Mouse (Mus musculus) gastrocnemius, adult 8-10 months (tissue): Measurements from ENCODE around the gene Arfgef2. TPM values are rescaled to one million over a fixed set of nuclear protein-coding genes. Genes with fewer than 3 reads are reported as not detected.
A peak's percentile ranks its signal among the peaks of the same experiment; 100 is the strongest.

ENCODE experiments used
- DNase-seq, 2 experiments: peaks; one replicate each; pipeline ENCODE4 v3.0.0; 2022; ENCODE audit warnings: low spot score in 2 of 2
- total RNA-seq, 4 experiments: library from RNA; stranded (reverse); gene quantifications; 2 replicates each; pipeline ENCODE4 v1.2.4; 2022

The Arfgef2 gene
- total RNA-seq, 4 experiments from 2014 or later = 24.6 to 34.7 (median 25.8) TPM

- DNase-seq = no peak
Observed at GRCm38 (mm10) chr2:166903719-166904282, 98.4 kb downstream of the Arfgef2 start.

DNA sequence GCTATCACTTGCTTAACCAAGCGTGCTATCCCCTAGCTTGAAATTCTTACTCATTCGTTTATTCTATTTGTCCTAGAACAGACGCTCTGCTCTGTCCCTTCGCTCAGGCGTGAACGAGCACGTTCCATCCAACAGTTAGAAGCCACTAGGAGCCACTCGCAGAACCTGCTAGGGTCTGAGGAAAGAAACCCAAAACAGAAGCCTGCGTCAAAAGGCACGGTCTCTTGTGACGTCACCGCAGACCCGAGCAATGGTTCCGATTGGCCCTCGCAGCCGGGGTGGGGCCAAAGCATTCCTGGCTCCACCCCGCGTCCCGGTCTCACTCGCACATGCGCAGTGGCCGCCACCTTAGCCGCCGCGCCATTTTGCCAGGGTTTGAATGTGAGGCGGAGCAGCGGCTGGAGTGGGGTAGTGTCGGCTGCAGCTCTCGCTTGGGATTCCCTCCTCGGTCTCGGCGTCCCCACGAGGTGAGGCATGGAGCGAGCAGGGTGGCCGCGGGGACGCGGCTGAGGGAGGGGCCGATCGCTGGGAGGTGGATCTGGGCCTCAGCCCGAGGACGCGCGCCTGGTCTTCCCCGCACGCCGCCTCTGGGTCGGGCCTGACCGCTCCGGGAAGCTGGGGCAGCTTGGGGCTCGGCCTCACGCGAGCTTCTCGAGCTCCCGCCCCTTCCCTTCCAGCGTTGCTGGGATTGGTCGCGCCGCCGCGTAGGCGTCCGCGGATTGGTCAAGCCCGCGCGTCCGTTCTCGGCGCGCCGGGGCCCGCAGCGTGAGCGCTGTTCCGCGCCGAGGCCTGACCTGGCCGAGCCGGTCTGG lies 100.5 kb downstream of the Arfgef2 start, which contains the start of gene Cse1l:
Gene Cse1l, plus strand, starts transcription at position 330 of the 812 bp plus-strand sequence.
- DNase-seq = peak; percentile 93

- DNase-seq = no peak
Observed at GRCm38 (mm10) chr2:166906523-166907182, 101.3 kb downstream of the Arfgef2 start.

- no peak for DNase-seq
Observed at GRCm38 (mm10) chr2:166909729-166910128, 104.3 kb downstream of the Arfgef2 start.

DNA sequence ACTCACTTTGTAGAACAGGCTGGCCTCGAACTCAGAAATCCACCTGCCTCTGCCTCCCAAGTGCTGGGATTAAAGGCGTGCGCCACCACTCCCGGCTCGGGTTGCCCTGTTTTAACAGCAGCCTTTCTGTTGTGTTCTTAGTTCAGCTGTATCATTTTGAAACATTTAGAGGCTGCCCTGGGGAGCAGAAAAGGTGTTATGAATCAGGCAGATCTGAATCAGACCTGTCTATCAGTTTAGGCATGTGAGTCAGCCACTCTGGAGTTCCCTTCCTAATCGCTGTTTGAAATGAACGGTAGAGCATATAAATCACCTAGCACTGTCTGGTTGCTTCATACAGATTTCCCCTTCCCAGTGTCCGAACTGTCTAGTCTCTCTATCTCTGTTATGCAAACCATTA lies 105.1 kb downstream of the Arfgef2 start:
- no peak for DNase-seq

DNA sequence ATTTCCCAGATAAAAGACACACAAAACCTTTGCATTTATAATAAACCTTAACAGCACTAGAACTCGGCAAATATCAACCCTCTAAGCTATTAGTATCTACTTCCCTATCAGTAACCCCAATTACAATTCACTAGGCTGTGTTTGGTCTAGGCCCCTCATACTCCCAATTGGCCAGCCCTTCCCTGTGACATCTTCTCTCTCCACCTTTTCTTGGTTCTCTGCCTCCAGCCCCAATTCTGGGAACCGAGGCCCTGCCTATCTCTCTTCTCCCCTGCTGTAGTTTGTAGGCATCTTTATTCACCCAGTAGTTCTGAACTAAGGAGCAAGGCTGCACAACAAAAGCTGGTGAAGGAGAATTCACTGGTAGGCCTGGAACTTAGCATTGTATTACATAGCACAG lies 118.6 kb downstream of the Arfgef2 start:
- DNase-seq = no peak

- no peak for DNase-seq
Observed at GRCm38 (mm10) chr2:166933943-166934342, 128.6 kb downstream of the Arfgef2 start.

GRCm38 (mm10) chr2:166934416-166934815 lies 129.0 kb downstream of the Arfgef2 start:
- no peak for DNase-seq

DNA sequence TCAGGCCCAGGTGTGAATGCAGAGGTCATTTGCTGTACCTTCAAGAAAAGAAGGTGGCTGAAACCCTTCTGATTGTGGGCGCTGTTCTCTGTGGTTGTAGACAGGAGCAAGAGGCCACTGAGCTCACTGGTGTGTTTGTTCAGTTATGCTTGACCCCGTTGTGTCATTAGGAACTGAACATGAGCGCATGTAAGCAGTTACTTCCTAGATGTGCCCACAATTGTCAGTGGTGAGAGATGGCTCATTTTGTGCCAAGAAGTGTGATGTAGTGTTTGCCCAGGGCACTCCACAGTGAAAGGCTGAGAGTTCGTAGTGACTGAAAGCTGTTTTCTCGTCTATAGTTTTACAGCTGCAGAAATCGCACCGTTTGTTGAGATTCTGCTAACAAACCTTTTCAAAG lies 130.2 kb downstream of the Arfgef2 start:
- no peak for DNase-seq

GRCm38 (mm10) chr2:166936166-166936565 lies 130.8 kb downstream of the Arfgef2 start:
- no peak for DNase-seq

GRCm38 (mm10) chr2:166943146-166943545 lies 137.8 kb downstream of the Arfgef2 start:
- no peak for DNase-seq

DNA sequence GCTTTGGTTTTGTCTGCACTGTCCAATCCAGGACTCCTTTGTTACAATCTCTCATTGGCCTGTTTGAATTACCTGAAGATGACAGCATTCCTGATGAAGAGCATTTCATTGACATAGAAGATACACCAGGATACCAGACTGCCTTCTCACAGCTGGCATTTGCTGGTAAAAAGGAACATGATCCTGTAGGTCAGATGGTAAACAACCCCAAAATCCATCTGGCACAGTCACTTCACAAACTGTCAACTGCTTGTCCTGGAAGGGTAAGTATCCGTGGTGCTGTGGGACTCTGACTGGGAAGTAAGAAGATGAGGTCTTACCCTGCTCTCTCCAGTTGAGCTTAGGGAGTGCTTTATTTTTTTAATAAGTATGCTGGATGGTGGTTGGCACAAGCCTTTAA lies 139.0 kb downstream of the Arfgef2 start:
- peak in 1 of 2 experiments; percentile 17 for DNase-seq

DNA sequence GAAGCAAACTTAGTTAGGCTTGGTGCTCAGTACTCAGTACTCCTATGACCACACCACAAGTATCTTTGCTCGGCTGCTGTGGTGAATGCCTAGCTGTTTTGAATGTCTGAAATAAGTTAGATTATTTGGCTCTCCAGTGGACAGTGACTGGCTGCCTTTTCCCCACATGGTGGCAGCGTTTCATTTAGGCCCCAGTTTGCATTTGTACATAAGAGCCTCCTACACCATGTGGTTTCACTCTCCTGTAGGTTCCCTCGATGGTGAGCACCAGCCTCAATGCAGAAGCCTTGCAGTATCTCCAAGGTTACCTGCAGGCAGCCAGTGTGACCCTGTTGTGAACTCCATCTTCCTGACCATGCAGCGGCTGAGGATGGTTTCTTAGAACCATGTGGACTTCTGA lies 140.1 kb downstream of the Arfgef2 start:
- no peak for DNase-seq

Other genes with a start within 250 kb of the Arfgef2 start
- gene Prex1, start 91.8 kb upstream of the Arfgef2 start, total RNA-seq = 1 to 10 TPM; 3.2 to 3.8 (median 3.4) TPM
- 1 to 10 TPM; 1.4 to 2.6 (median 2.3) TPM for gene Trp53rkb, start 13.1 kb upstream of the Arfgef2 start, total RNA-seq
- 10 to 100 TPM; 51.5 to 63.7 (median 53.4) TPM for gene Cse1l, start 100.5 kb downstream of the Arfgef2 start, total RNA-seq
- gene Stau1, start 190.7 kb downstream of the Arfgef2 start, total RNA-seq = 10 to 100 TPM; 33.3 to 37.3 (median 35.2) TPM
- gene Ddx27, start 209.6 kb downstream of the Arfgef2 start, total RNA-seq = 10 to 100 TPM in 2 of 4 experiments, 1 to 10 TPM in 2; 8.0 to 12.5 (median 9.8) TPM